Mouse (Mus musculus) activated CD4-positive, CD25-positive, alpha-beta regulatory T cell, adult 9 weeks (primary cell): ENCODE measurements around the gene Ptpdc1. TPM values are rescaled to one million over a fixed set of nuclear protein-coding genes. Genes with fewer than 3 reads are reported as not detected.

Experiments used
- polyA plus RNA-seq: library from polyadenylated mRNA; unstranded; fragments of 100-300 nt; shearing (Covaris generic); gene quantifications from one replicate; pipeline ENCODE4 v1.2.1, GENCODE M21; 2017

The Ptpdc1 gene
- 0.45 TPM for polyA plus RNA-seq

DNA sequence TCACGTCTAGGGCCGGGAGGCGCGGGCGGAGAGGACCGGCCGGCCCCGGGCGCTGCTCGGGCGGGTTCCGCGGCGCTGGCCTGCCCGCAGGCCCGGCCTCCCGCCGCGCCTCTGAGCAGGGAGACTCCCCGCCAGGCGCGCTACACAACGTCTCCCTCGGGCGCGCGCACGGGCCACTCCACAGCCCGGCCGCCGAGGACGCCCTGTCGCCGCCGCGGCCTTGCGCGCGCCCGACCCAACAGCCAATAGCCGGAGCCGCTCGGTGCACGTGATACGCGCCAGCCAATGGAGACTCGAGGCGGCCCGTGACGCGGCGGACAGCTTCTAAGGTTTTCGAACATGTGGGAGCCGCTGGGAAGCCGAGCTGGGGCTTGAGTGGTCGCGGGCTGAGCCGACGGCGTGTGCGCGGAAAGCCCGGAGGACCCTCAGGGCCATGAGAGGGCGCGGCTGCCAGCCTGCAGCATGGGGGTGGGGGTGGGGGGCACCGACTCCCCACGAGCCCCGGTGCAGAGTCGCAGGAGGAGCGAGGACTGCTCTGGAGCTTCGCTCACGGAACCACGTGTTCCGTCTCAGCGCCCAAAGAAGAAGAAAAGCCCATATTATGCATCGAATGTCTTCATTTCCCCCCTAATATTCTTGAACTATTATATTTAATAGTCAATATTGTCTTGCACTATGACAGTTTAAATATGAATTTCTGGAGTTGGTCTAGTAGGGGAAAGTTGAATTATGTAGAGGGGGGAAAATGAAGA, at the start of gene Ptpdc1:
Gene Ptpdc1, minus strand, starts transcription at position 232 of the 752 bp plus-strand sequence.

DNA sequence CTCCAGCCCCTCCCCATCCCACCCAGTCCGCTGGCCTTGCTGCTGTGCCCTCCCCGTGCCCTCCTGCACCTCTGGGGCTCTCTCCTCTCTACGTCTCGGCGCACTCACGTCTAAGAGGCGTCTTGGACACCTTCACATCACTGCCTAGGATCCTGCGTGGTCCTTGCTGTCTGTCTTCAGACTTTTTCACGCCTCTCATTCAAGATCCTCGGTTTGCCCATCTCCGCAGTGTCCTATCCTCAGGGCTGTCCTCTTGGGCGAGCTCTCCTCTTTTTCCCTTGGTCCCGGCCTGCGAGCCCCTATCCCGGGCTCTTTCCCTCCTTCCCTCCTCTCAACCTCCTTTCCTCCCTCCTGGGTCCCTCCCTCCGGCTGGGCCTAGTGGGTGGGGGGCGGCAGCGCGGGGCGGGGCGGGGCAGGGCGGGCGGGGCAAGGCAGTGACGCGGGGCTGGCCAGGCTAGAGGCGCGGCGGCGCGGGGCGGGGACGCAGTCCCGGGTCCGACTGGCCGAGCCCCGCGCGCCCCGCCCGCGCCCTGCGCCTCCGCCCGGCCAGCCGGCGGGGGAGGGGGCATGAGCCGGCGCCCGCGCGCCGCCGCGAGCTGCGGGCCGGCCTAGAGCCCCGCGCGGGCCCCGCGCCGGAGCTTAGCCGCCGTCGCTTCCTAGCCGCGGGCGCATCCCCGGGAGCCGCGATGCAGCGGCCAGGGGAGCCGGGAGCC, 37.1 kb upstream of the Ptpdc1 start, which contains the start of gene Barx1:
Gene Barx1, plus strand, starts transcription at position 568 of the 713 bp plus-strand sequence.

Other genes starting within 250 kb of the Ptpdc1 start
- 17.4 TPM for gene Zfp169, start 112.2 kb downstream of the Ptpdc1 start, polyA plus RNA-seq
- 4.2 TPM for gene A830005F24Rik, start 112.1 kb downstream of the Ptpdc1 start, polyA plus RNA-seq
- not detected for gene Barx1, start 37.3 kb upstream of the Ptpdc1 start, polyA plus RNA-seq
- gene Phf2, start 245.5 kb upstream of the Ptpdc1 start, polyA plus RNA-seq: 4.8 TPM